Mouse (Mus musculus): ENCODE data around the gene Mageb4. TPM values are rescaled to one million over a fixed set of nuclear protein-coding genes. Genes with fewer than 3 reads are reported as not detected.
"Not testable (repeated sequence)": the region's sequence is repeated elsewhere in the genome, so short reads cannot be mapped to it uniquely, and the experiment has no call there.

The Mageb4 gene
- not detected in 2 replicates for polyA plus RNA-seq (2015; fragmentation: Nextera tagmentation; extraction: Ambion mirVana)

DNA sequence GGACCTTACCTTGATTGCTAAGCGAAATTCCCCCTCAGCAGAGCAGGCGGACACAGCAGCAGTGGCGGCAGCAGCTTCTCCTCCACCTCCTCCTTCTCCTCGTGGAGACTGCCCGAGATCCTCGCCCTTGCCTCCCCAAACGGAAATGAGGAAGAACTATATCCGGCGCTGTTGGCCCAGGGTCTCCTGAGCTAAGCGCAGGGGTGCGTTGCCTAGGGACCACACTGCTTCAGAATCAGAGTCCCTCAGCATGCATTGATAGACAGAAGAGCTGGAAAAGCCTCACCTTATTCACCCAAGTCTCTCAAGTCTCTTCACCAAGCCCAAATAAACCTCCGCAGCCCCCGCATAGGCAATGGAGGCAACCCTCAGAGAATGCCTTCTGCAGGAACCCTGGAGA is at the start of gene Mageb4:
TSS of gene Mageb4 (minus strand) at position 101 of the 400 bp plus-strand sequence.
- H3K4me2 ChIP-seq (replicated peaks; ENCODE audit: low read depth); H3K9me3 ChIP-seq (ENCODE audit: control insufficient read depth); H3K4me3 ChIP-seq (ENCODE audit: low read depth, low read length); H3K9ac ChIP-seq (ENCODE audit: low read depth, low read length); ATAC-seq; H3K4me1 ChIP-seq (replicated peaks; ENCODE audit: control insufficient read depth, insufficient read depth, low read length); H3K27me3 ChIP-seq (replicated peaks; ENCODE audit: control insufficient read depth, insufficient read depth, low read length); H3K36me3 ChIP-seq (ENCODE audit: control insufficient read depth, insufficient read depth); H3K27ac ChIP-seq (ENCODE audit: low read depth, low read length): not testable (repeated sequence)
- no CpG with 5 or more reads among the region's 13 CpGs for WGBS

DNA sequence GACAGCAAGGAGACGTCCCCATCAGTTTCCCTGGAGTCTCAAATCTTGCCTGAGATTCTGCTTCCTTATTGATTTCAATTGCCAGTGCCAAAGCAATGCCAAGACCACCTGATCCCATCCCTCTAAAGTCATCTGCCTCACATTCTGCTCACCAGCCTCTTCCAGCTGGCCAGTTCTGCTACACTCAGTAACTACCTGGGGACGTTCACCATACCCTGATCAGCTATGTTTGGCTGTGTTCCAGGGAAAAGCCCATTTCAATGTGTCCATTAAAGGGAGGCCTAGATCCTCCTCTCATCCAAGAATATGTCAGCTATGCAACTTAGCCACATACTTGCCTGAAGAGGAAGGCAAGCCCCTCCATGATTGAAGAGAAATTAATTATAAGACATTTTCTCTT is 20.3 kb downstream of the Mageb4 start:
- 57% methylated on average over 1 of the region's 2 CpGs for WGBS
- not testable (repeated sequence) for H3K4me2 ChIP-seq (replicated peaks; ENCODE audit: low read depth)

DNA sequence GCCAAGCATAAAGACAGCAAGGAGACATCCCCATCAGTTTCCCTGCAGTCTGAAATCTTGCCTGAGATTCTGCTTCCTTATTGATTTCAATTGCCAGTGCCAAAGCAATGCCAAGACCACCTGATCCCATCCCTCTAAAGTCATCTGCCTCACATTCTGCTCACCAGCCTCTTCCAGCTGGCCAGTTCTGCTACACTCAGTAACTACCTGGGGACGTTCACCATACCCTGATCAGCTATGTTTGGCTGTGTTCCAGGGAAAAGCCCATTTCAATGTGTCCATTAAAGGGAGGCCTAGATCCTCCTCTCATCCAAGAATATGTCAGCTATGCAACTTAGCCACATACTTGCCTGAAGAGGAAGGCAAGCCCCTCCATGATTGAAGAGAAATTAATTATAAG is 58.9 kb downstream of the Mageb4 start:
- ATAC-seq; H3K4me3 ChIP-seq (ENCODE audit: low read depth, low read length); H3K27ac ChIP-seq (ENCODE audit: low read depth, low read length); H3K36me3 ChIP-seq (ENCODE audit: control insufficient read depth, insufficient read depth); H3K4me2 ChIP-seq (replicated peaks; ENCODE audit: low read depth); H3K4me1 ChIP-seq (replicated peaks; ENCODE audit: control insufficient read depth, insufficient read depth, low read length); H3K9ac ChIP-seq (ENCODE audit: low read depth, low read length); H3K9me3 ChIP-seq (ENCODE audit: control insufficient read depth); H3K27me3 ChIP-seq (replicated peaks; ENCODE audit: control insufficient read depth, insufficient read depth, low read length): not testable (repeated sequence)
- WGBS: no CpG with 5 or more reads among the region's 1 CpGs

More for the DNA sequence above, 20.3 kb downstream of the Mageb4 start:
- H3K4me1 ChIP-seq (replicated peaks; ENCODE audit: control insufficient read depth, insufficient read depth, low read length); H3K27ac ChIP-seq (ENCODE audit: low read depth, low read length); ATAC-seq; H3K9ac ChIP-seq (ENCODE audit: low read depth, low read length); H3K4me3 ChIP-seq (ENCODE audit: low read depth, low read length); H3K9me3 ChIP-seq (ENCODE audit: control insufficient read depth); H3K36me3 ChIP-seq (ENCODE audit: control insufficient read depth, insufficient read depth); H3K27me3 ChIP-seq (replicated peaks; ENCODE audit: control insufficient read depth, insufficient read depth, low read length): not testable (repeated sequence)

DNA sequence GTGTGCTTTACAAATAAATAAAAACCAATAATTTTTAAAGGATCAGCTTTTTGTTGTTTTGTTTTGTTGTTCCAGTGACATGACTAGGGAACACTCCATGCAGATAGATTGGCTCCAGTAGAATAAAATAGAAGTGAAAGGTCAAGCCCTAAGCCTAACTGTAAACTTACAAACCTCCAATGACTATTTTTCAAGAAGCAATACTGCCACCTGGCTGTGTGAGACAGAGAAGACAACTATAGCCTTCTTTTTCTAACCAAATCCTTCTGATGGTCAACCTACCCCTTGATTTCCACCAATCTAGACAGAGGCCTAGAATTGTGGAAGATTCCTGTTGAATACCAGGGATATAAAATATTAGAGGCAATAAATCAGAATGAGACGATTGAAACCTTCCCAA is 67.6 kb downstream of the Mageb4 start:
- H3K9ac ChIP-seq (ENCODE audit: low read depth, low read length): no peak overlapping the region
- no peak overlapping the region for H3K4me3 ChIP-seq (ENCODE audit: low read depth, low read length)
- no peaks in the 10 kb centered on the region for H3K9me3 ChIP-seq (ENCODE audit: control insufficient read depth)
- TF ChIP-seq CTCF (IDR thresholded peaks at IDR 0.05; ENCODE audit: low read depth): no peak
- no peaks in the 10 kb centered on the region for H3K27me3 ChIP-seq (replicated peaks; ENCODE audit: control insufficient read depth, insufficient read depth, low read length)
- WGBS: no CpG with 5 or more reads among the region's 1 CpGs
- no peaks in the 10 kb centered on the region for H3K4me1 ChIP-seq (replicated peaks; ENCODE audit: control insufficient read depth, insufficient read depth, low read length)
- no peaks in the 10 kb centered on the region for H3K36me3 ChIP-seq (ENCODE audit: control insufficient read depth, insufficient read depth)
- no peak for ATAC-seq
- H3K4me2 ChIP-seq (replicated peaks; ENCODE audit: low read depth): no peak overlapping the region
- no peak overlapping the region for H3K27ac ChIP-seq (ENCODE audit: low read depth, low read length)

Other genes starting within 250 kb of the Mageb4 start
- gene Nr0b1, start 113.3 kb downstream of the Mageb4 start, polyA plus RNA-seq (2015; fragmentation: Nextera tagmentation; extraction: Ambion mirVana): 0.07 TPM in 1 of 2 replicates, not detected in the other

Data from intestine, postnatal 0 days (tissue).